Mouse (Mus musculus) left cerebral cortex, postnatal 25 days (tissue): ENCODE measurements around the gene Garem2. TPM values are rescaled to one million over a fixed set of nuclear protein-coding genes. Genes with fewer than 3 reads are reported as not detected.
"Not testable (repeated sequence)": the region's sequence is repeated elsewhere in the genome, so short reads cannot be mapped to it uniquely, and the experiment has no call there.

ENCODE experiments used
- DNase-seq, 2 experiments: peaks; one replicate each; pipeline ENCODE4 v3.0.0; 2022; ENCODE audit warnings: low spot score in 2 of 2, mixed read lengths in 1 of 2
- intact Hi-C: fragments of 180-260 bp; cut with DNase I; formaldehyde crosslinking; loops from one replicate; pipeline ENCODE4 v1.15.1; 2025
- total RNA-seq, 2 experiments: library from RNA; stranded (reverse); gene quantifications; 2 replicates each; pipeline ENCODE4 v1.2.3; 2021

Gene Garem2
- 10 to 100 TPM; 10.1 to 13.1 TPM for total RNA-seq

DNA sequence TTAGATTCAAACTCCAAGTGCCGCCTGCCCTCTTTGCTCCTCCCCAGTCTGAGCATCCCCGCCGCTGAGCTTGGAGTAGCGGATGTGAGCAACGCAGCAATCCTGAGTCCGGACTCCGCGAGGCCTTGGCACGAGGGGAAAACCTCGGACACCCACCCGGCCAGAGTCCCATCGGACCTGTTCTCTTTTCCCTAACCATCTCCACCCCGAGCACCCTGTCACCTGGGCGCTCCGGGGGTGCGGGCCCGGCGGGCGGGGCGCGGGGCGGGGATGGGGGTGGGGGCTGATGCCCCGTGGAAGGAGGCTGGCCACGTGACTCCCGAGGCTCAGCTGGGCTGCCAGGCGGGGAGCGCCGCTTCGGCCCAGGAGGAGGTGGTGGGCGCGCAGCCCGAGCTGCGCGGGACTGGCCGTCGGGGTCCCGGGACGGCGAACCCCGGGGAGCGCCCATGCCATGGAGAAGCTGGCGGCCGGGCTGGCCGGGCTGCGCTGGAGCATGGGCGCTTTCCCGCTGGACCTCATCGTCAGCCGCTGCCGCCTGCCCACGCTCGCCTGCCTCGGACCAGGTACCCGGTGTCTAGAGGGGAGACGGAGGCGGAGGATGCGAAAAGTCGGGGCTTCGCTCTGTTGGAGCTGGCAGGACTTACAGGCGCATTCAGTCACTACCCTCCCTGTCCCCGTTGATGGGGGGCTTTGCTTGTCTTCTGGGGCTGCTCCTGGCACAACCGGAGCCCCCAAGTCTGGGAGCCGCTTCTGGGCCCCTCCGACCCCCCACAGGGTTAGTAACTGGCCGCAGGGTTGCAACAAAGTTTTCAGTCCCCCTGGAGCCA lies at the start of gene Garem2:
Garem2 (plus strand) TSS at position 321 of the 827 bp plus-strand sequence.
- no peak for DNase-seq
- intact Hi-C loops: loop anchor here (10.0 kb wide), 1 partner anchor 280 kb away; no protein-coding TSS in a partner anchor

DNA sequence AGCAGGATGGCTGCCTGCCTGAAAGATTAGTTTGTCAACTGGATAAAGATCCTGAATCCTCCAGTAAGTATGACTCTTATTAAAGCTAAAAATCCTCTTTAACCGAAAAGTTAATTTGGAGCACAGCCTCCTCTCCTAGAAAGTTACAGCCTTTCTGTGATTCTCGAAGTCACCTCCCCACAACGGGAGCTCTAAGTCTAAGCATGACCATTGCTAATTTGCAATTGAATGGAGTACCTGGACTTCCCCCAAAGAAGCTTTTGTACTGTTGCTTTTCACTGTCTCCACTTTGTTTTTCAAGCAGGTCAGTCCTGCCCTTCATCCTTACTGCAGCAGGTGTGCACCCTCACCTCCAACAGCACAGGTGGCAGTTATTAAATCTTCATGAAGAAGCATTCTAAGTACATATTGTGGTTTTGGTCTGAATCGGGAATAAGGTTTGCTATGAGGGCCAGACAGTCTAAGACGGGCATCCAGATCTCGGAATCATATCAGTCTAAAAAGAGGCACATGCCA lies 46.7 kb upstream of the Garem2 start:
- DNase-seq: no peak
- intact Hi-C loops: no loop called here

- intact Hi-C loops, DNase-seq: not testable (repeated sequence)
Observed at GRCm38 (mm10) chr5:30059607-30060006, 45.4 kb upstream of the Garem2 start.

DNA sequence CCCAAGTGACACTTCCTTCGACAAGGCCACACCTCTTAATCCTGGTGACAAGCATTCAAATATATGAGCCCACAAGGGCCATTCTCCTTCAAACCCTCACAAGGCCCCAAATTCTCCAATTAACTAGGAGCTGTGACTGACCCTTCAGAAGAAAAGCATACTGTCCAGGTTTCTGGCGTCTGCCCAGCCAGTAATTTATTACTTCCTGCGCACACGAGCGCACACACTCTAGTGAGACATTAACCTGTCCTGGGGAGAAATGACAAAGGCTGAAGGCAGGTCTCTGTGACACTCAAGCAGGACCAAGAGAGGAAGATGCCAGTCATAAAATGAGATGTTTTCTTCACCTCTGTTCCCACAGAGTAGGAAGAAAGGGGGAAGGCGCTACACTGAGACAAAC lies 37.2 kb upstream of the Garem2 start:
- DNase-seq: no peak
- intact Hi-C loops: no loop called here

DNA sequence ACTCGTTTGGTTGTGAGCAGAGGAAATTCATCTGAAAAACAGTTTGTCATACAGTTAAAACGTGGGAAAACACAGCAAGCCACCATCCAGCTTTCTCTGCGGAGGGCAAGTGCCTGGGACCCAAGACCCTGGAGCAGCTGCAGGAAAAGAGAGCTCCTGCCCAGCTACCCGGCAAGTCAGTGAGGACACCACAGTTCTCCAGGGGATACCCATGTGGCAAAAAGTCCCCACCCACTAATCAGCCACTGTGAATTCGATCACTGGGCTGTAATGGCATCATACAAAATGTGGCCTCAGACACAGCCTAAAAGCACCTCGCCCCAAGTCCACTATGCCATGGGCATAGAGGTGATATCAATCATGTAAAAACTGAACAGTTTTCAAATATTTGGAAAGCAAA lies 33.3 kb upstream of the Garem2 start:
- intact Hi-C loops: no loop called here
- no peak for DNase-seq

DNA sequence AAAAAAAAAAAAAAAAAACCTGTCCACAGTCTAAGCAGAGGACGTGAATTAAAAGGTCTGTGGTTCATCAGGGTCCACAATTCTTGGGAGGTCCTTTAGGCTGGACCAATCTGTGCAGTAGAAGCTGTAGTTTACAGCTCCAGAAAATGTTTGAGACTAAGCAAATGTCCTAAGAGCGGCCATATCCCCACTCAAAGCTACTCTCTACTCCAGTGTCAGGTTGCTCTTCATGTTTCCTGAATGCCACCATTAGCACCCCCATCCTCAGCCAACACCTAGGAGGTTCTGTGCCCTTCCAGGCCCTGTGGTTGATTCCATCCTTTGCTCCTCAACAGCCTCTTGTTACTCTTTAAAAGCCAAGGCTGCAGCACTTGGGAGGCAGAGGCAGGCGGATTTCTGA lies 32.6 kb upstream of the Garem2 start:
- DNase-seq: no peak
- intact Hi-C loops: no loop called here

- DNase-seq: peak; percentile 65 to 72
- intact Hi-C loops: no loop called here
Observed at GRCm38 (mm10) chr5:30072825-30073821, 31.8 kb upstream of the Garem2 start, which contains the start of gene Tyms. TSS of gene Tyms (minus strand) at chr5:30073617.

DNA sequence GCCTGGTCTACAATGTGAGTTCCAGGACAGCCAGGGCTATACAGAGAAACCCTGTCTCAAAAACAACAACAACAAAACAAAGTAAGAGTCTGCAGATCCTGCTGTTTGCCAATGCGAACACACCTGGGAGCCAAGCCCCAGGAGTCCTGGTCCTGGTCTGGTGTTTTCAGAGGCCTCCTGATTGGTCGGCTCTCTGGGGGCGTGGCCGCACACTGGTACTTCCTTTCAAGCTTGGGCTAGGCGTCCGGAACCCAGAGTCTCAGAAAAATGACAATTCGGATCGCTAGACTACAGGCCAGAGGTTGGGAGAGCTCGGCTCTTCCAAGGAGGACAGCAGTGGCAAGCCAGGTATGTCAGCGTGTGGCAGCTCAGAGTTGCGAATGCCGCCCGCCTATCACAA lies 12.3 kb upstream of the Garem2 start:
- DNase-seq: no peak
- intact Hi-C loops: no loop called here

- intact Hi-C loops: no loop called here
- DNase-seq: no peak
Observed at GRCm38 (mm10) chr5:30094399-30094798, 10.6 kb upstream of the Garem2 start.

- DNase-seq: no peak
Observed at GRCm38 (mm10) chr5:30095731-30096130, 9.2 kb upstream of the Garem2 start.

GRCm38 (mm10) chr5:30098260-30098659 lies 6.7 kb upstream of the Garem2 start:
- no peak for DNase-seq
- intact Hi-C loops: no loop called here

More at GRCm38 (mm10) chr5:30095731-30096130, 9.2 kb upstream of the Garem2 start:
- intact Hi-C loops: no loop called here

DNA sequence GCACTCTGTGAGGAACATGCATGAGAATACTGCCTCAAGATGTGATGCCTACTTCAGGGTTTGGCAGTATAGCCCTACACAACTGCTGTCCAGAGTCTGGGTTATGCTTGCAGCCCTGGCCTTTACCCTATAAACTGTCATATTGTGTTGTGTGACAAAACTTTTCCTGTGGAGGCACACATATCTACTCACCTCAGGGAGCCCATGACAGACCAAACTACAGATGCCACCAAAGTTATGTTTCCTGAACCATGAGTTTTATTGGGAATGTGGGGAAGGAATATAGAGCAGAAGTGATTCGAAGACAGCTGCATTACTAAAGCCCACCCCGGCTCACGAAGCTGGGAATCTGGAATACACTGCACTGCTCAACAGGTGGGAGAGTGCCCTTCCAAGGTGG lies 1.6 kb upstream of the Garem2 start:
- intact Hi-C loops: loop anchor here (10.0 kb wide), 1 partner anchor 279 kb away; no protein-coding TSS in a partner anchor
- no peak for DNase-seq

GRCm38 (mm10) chr5:30104339-30104738 lies 622 bp upstream of the Garem2 start:
- intact Hi-C loops: loop anchor here (10.0 kb wide), 1 partner anchor 280 kb away; no protein-coding TSS in a partner anchor
- no peak for DNase-seq

DNA sequence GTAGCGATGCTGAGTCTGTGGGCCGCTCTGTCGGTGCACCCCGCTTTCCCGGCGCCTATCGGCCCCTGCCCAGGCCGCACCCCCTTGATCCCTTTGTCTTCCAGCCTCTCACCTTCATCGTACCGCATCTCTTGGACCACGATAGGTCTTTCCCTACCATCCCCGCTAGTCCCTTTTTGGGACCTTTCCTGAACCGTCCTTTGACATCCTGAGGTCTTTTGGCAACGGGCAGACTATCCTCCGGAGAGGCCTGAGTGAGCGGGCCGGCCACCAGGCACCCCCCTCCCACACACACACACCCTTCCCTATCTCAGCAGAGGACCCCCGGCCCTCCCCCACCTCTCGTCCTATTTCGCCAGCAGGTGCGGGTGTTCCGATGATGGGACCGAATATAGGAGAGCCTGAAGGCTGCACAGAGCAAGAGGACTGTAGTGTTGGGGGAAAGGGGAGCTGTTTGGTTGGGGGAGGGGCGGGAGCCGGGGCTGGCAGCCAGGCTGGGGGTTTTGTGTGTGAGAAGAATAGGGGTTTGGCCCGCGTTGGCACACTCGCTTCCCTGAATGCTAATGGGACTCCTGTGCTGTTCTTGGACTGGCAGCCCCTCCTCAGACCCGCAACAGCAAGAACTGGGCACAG lies 823 bp downstream of the Garem2 start, which contains the start of gene 3110082J24Rik:
3110082J24Rik (minus strand) TSS at position 419 of the 633 bp plus-strand sequence.
- no peak for DNase-seq
- intact Hi-C loops: loop anchor here (10.0 kb wide), 1 partner anchor 281 kb away; no protein-coding TSS in a partner anchor

DNA sequence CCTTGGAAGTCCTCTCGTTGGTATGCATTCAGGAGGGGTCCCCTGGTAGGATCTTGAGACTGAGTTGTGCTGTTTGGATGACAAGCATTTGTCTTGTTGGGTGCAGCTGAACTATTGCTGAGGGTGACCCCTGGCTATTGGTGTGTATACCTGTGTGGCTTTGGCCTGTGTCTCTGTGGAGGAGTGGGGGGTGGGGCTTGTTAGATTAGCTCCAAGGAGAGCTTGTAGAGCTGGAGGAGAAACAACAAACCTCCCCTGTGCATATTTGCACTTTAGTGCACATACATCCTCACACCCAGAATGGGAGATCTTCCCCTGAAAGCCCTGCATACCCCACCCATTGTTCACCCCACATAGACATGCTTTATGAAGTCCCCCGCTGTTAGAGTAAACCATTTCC lies 1.8 kb downstream of the Garem2 start:
- intact Hi-C loops: loop anchor here (10.0 kb wide), 1 partner anchor 282 kb away; no protein-coding TSS in a partner anchor
- no peak for DNase-seq

DNA sequence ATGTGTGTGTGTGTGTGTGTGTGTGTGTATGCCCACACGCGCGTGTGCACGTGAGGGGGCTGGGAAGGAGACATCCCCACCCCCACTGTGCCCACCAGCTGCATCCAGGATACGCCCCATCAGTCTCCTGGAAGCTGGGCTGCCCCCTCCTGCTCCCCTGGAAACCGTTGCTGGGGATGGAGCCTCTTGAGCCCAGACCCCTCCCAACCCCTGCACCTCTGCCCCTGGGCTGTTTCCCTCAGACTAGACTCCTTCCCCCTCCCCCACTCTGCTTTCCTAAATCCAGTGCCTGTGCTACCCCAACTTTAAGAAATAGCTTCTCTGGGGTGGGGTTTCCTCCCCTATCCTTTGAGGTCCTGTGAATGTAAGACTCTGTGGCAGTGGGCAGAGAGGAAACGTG lies 2.2 kb downstream of the Garem2 start:
- intact Hi-C loops: loop anchor here (10.0 kb wide), 1 partner anchor 282 kb away; no protein-coding TSS in a partner anchor

GRCm38 (mm10) chr5:30107611-30108041 lies 2.7 kb downstream of the Garem2 start:
- DNase-seq: no peak
- intact Hi-C loops: loop anchor here (10.0 kb wide), 1 partner anchor 283 kb away; no protein-coding TSS in a partner anchor

More for the DNA sequence above, 2.2 kb downstream of the Garem2 start:
- DNase-seq: no peak

DNA sequence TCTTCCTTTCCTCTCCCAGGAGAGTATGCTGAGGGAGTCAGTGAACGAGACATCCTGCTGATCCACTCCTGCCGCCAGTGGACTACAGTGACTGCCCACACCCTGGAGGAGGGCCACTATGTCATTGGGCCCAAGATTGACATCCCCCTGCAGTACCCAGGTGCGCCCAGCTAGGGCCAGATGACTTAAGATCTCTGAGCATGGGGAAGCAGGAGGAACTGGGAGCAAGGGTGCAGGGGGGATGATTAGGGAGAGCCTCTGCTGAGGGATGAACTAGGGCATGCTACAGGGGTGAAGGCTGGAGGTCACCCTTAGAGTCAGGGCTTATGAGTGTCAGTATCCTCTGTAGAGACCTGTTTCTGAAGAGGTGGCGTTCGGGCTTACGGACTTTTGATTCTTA lies 3.3 kb downstream of the Garem2 start:
- DNase-seq: no peak
- intact Hi-C loops: loop anchor here (10.0 kb wide), 1 partner anchor 283 kb away; no protein-coding TSS in a partner anchor

- no peak for DNase-seq
- intact Hi-C loops: loop anchor here (10.0 kb wide), 1 partner anchor 285 kb away; no protein-coding TSS in a partner anchor
Observed at GRCm38 (mm10) chr5:30109899-30110298, 4.9 kb downstream of the Garem2 start.
